Mouse (Mus musculus) thymus, postnatal 0 days (tissue): ENCODE results near the gene Tecpr2. TPM values are rescaled to one million over a fixed set of nuclear protein-coding genes. Genes with fewer than 3 reads are reported as not detected.
"Not testable (repeated sequence)": the region's sequence is repeated elsewhere in the genome, so short reads cannot be mapped to it uniquely, and the experiment has no call there.

Experiments
- DNase-seq: peaks from one replicate; pipeline ENCODE4 v3.0.0-alpha.2; 2015; ENCODE audit warnings: low spot score
- polyA plus RNA-seq: library from polyadenylated mRNA; unstranded; fragments of >200 nt; fragmentation: Nextera tagmentation; extraction: Ambion mirVana; gene quantifications from 2 replicates; pipeline ENCODE4 v1.2.1, GENCODE M21; 2015

The Tecpr2 gene
- 1.6 and 1.8 TPM in 2 replicates for polyA plus RNA-seq

DNA sequence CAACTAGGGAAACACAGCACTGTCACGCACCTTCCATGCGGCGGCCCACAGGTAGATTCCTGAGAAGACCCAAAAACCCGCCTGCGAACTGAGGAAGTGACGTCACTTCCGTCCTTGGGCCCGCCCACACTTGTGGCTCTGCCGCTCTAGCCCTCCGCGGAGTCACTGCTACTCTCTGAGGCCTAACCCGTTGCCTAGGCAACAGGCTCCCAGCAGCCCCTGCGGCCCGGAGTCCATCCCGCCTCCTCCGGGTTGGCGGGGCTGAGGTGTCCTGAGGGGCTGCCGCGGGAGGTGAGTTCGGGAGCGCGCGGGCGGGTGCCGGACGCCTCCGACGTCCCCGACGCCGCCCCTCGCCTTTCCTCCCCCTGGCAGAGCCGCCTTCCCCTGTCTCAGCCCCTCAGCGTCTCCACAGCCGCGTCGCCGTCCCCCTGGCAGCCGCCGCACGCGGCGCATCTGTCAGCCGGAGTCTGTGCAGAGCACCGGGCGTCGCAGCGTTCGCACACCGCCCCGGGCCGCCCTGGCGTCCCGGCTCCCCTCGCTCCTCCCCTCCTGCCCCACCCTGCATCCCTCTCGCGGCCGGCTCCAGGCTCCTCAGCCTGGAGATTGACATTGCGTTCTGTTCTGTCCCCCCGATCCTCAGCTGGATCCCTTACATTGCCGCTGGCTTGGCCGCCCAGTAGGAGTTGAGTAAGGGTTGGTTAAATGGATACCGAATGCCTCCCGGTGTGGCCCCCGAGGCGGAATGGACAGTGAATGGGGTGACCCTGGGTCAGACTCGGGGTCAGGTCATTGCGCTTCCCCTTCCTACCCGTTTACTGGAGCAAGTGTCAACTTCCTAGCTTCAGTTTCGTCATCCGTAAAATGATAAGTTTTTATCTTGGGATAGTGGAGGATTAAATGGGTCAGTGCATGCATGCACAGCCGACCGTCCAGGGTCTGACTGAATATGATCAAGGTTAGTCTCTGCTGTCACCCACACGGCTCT is at the start of gene Tecpr2, which contains the start of gene Cinp:
TSS of gene Tecpr2 (plus strand) at position 229 of the 985 bp plus-strand sequence.
TSS of gene Cinp (minus strand) at position 110 of the 985 bp plus-strand sequence.
- peak; percentile 99 for DNase-seq

DNA sequence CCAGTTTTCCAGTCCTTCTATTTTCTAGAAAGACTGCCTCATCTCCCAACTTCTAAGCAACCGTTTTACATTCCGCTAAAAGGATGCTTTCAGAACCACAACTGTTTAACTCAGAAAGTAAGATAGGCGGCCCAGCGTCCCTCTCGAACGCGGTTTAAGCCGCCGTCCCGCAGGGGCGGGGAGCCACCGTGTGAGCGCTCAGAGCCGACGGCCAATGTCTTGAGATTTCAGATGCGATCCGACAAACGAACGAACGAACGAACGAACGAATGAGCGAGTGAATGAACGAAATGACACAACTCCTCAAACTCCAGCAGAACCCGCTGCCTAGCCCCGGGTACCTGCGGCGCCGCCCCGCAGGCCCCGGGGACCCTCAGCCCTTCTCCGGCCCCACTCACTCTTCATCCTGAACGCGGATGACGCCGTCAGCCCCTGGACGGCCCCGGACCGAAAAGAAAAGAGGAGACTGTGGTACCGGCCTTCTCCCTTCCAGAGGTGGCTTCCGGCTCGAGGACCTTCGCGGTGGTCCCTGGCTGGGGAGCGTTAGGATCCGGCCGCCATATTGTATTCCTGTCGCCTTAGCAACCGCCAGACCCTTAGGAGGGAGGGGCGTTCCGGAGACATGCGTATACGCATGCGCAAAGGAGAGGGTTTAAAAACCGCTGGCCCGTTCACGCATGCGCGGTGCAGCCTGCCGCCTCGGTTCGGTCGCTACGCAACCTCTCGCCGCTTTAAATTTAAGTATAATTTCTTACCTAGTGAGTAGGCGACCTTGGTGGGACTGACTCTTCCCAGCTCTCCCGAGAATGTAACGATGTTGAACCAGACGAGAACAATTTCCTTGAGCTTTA is 48.5 kb upstream of the Tecpr2 start, which contains the start of gene Mok:
TSS of gene Mok (minus strand) at position 592 of the 851 bp plus-strand sequence.
- DNase-seq = peak; percentile 96

DNA sequence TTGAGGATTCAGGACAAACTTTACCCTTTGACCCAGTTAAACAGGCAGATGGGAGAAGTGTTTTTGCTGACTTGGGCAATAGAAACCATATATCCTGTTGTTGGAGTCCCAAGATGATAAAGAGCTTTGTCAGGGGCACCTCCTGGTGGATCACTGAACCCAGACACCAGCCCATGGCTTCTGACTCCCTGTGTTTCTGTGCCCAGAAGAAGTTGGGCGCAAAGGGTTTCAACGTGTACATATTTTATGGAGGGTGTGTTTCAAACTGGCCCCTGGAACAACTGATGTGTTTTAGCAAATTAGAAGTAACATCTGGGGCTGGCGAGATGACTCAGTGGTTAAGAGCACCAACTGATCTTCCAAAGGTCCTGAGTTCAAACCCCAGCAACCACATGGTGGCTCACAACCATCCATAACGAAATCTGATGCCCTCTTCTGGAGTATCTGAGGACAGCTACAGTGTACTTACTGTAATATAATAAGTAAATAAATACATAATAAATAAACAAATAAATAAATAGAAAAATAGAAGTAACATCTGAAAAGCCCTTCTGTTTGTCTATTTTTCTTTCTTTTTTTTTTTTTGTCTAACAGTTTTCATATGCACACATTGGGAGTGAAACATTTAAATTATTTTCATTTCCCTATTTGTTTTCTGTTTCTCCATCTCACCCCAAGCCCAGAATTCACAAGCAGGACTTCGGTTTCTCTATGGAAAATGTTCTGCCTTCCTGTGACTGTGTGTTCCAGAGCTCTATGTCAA is 47.2 kb upstream of the Tecpr2 start:
- no peak for DNase-seq

DNA sequence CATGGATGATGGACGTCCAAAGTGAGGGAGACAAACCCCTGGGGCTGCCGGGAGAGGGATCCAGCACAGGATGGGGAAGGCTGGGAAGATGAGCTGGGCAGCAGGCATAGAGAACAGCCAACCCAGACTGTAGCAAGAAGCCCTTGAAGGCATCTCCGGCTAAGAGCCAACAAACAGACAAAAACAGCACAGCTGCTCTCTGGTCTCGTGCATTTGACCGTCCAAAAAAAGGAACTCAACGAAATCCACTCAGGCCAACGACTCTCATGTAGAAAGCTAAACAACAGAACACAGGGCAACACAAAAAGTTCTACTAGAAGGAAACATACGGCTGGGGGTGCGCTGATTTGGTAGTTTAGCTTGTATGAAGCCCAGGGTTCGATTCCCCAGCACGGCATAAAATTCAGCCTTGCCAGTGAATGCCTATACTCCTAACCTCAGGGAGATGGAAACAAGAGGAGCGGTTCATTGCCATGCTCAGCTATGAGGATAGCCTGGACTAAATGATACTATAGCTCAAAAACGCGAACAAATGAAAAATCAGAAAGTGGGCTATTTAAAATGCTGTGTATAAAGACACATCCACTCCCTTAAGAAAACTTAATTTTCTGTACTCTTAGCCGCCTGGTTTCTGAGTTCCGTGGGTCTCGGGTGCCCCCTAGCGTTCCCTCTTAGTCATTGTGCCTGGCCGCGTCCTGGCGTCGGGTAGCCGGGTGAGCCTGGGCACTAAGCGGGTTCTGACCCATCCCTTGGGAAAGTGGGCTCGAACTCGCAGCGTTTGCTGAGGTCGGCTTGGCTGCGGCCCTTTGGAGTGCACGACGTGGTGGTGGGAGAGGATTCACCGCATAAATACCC is 45.6 kb upstream of the Tecpr2 start:
- peak; percentile 86 for DNase-seq

DNA sequence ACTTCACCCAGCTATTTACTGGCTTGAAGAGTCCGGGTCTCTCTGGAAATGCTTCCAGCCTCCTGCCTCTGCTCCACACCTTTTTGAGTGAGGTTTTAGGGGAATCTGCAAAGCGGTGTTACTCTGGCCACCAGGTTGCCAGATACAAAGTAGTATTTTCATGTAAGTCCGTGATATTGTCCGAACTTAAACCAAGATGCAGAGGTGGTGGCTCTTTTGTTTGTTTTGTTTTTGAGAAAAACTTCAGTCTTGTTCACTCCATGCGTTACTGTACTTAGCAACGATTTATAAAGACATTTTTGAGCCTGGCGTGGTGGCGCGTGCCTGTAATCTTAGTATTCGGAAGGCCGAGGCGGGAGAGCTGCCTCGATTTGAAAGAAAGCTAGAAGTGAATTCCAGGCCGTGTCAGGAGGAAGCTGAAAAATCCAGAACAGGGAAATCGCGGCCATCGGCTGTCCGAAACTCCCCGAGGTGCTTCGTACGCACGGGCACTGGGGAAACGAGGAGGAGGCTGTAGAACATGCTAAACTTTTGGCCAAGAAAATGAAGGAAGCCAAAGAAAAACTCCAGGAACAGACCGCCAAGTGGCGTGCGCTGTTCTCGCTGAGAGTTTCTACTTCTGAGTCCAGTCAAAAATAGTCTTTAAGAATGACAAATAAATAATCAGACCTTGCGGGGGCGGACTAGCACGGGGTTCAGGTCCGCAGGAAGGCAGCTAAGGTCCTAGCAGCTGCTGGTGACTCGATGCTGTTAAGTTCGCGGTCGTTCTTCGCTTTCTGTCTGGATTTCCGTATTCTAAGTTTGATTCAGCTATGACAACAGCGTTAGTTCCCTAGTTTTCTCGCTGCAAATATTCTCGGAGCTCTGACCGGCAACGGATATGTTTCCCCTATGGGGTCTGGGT is 44.6 kb upstream of the Tecpr2 start:
- DNase-seq = peak; percentile 37

DNA sequence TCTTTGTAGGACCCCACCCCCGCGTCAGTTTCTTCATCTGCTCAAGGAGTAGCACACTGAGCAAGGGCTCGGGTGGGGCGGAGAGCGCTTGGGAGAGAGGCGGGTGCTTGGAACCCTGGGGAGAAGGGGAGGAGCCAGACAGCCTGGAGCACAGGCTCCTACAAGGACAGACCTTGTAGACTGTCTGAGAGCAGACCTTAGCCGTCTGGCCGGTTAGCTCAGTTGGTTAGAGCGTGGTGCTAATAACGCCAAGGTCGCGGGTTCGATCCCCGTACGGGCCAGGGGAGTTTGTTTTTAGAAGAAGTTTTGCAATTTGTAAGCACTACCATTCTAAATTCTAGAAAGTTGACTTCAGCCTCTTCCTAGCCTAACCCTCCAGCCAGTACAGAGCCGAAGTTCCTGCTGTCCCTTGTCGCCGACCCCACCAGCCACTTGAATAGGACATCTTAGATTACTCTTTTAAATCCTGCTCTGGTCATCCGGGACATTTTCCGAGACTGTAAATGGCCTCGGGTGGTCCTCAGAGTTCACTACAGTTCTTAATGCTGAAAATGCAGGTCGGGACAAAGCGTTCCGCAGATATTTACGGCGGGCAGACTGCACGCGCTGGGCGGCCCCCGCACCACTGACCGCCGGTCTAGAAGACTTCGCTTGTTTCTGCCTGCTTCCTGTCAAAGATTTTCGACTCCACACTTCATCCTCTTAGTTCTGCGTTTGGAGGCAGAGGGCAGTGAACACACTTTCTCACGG is 43.8 kb upstream of the Tecpr2 start:
- DNase-seq = peak; percentile 67

DNA sequence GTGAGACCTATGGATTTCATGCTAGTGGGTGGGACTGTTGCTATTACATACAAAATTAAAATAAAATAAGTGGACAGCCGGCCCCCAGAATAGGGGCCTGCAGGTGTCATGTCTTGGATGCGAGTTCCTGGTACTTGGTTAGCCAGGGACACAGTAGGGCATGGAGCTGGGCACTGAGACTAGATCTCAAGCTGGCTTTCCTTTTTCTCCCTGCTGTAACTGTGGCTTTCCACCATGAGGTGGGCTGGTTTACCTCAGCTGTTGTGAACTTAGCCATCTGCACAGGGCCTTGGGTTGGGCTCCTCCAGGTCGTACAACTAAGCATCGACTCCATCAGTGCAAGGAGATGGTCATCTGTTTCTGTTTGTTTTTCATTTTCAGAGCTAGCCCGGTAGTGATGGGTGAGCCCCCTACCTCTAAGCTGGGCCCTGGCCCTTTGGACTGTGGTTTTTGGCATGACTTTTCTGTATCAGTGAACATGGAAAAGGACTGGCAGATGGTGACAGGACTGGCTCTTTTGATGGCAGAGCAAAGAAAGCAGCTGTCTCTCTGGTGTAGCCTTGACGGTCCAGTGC is 42.8 kb upstream of the Tecpr2 start:
- DNase-seq = no peak

DNA sequence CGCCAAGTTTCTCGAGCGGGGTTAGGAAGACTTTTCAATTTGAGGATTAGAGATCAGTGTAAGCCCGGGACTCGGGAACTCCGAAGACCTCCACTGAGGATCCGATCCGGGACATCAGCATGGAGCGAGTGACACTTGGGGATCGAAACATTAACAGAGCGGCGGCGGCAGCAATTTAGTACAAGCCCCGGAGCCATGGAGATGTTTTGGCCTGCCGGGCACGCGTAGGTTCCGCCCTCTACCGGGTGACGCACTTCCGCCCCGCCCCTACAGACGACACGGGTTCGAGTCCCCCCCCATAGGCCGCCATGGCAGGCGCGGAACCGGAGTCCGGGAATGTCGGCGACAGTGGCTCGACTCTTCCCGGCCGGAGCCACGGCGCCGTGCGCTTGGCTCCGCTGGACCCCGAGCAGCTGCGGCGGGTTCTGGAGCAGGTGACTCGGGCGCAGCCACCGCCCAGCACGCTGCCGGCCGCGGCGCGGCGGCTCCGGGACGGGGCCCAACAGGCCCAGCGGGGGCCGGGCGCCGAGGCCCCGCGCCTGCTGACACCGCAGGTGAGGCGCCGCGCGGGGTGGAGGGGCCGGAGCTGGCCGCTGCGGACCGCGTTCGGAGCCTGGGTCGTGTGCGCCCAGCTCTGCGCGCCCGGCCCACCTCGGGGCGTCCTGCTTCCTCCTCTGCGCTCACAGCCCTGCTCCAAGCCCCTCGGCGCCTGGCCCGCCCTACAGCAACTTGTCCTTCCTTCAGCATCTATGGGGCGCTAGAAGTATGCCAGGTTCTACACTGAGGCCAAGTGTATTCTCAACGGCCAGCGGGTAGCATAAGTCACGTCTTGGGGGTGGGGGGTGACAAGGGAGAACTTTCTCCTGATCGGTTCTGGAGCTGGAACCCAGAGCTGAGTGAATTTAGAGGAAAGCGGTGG is 38.8 kb upstream of the Tecpr2 start, which contains the start of gene Zfp839:
TSS of gene Zfp839 (plus strand) at position 244 of the 919 bp plus-strand sequence.
- DNase-seq = peak; percentile 69

DNA sequence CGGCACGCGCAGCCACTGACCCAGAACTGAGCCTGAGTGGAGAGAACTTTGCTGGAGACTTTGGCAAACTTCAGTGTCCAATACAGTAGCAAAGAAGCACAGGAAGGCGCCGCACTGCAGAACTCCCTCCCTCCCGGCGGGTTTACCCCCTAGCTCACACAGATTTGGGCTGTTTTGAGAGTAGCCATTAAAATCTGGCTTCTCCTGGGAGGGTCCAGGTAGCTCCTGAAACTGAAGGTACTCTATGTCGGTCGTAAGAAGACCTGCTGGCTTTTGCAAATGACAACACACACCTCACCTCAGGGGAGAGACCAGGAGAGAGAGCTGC is 38.2 kb upstream of the Tecpr2 start:
- DNase-seq = peak; percentile 23

DNA sequence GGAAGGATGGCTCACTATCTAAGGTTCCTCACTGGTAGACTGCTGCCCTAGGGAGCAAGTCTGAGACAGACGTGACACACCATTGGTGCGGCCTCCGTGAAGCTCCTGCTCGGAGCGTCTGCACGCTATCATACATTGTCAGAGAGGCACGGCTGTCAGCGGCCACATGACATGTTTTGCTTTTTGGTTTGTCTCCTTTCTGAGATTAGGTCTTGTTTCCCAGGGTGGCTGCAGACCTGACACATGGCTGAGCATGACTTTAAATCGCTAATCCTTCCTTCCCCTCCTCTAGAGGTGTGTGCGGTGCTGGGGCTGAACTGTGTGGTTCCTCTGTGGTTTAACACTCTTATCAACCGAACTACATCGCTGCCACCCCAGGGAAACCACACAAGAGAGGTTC is 37.6 kb upstream of the Tecpr2 start:
- DNase-seq = peak; percentile 14

DNA sequence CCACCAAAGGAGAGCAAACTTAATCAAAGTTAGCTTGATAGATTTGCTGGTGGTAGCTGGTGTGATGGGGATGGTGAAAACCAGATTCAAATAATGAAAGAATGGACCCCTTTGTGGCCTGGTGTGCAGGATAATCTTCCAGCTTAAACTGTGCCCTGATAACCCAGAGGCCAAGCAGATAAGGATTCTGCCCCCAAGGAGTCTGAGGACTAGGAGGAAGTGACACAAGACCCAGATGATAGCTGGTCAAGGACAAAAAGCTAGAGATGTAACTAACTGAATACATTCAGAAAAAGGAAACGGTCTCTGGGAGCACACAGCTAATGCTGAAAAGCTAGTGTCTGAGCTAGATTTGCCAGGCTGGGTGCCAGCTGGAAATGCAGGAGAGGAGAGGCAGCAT is 37.1 kb upstream of the Tecpr2 start:
- DNase-seq = no peak

DNA sequence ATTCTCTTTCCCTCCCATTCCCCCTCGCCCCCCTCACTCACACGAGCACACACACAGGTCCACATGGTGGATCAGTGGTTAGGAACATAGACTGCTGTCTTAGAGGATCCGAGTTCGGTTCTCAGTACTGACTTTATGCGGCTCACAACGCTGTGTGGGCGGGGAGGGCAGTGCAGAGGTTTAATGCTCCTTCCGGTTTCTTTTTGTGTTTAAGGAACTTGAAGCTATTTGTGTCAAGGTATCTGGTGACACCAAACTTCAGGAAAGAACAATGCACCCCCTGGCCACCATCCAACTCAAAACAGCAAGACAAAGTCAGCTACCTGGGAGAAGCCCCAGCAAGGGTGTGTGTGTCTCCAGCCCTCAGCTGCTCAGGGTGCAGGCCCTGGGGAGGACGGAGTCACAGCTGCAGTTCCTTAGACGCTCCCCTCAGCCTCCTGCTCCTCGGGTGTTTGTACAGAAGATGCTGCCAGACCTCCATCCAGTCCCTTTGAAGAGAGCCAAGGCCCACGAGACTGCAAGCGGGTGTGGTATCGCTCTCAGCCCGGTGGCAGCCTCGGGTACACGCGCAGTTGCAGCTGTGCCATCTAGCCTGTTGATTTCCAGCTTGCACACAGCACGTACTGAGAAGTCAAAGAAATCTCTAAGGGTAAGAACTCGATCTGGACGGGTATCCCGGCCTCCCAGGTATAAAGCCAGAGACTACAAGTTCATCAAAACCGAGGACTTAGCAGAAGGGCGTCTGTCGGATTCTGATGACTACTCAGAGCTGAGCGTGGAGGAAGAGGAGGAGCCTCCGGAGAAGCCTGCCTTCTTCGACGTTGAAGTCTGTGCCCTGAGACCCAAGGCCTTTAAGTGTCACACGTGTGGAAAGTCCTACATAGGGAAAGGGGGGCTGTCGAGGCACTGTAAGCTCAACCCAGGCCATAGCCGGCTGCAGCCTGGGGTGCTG is 34.0 kb upstream of the Tecpr2 start:
- no peak for DNase-seq

DNA sequence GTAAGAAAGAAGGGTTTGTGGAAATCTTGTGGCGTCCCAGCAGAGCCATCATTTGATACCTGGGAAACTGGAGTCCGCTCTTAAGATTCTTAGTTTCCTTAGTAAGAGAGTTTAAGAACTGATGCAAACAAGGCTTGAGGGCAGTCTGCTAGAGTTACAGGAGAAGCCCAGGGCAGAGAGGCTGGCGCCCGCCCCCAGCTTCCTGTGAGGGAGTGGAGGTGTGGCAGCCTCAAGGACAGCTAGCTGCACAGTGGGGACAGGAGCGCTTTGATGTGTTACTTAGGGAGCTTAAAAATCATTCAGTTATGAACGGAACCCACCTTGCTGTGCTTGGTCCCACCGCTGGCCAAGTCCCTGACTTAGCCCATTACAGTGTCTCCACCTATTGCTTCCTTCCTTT is 31.9 kb upstream of the Tecpr2 start:
- DNase-seq = peak; percentile 50

DNA sequence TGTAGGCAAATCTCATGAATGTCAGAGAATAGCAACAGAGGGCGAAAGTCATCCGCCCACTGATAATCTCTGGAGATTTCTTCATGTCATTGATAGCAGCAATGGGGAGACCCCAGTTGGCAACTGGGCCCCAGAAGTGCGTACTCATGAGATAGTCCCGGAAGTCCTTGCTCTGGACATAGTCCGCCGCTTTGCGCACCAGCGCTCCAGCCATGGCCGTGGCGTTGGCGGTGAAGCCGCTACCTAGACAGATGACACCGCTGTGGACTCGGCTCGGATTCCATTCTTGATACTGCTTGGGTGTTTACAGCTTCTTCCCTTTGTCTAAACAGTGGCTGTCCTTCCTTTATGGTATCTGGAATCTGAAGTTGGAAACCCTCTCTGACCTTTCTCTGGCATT is 30.4 kb upstream of the Tecpr2 start:
- DNase-seq = not testable (repeated sequence)

DNA sequence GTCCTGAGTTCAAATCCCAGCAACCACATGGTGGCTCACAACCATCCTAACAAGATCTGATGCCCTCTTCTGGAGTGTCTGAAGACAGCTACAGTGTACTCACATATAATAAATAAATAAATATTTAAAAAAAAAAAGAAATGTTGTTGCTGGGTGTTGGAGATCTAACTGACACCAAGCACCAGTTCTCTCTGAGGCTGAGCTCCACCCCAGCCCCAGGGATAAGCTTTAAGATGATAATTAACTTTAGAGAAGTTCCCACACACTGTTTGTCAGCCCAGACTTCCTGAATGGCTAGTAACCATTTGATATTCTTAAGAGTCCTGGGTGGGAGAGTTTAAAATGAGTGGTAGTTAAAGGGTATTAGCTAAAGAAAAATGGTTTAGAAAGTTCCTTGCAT is 28.8 kb upstream of the Tecpr2 start:
- DNase-seq = no peak

DNA sequence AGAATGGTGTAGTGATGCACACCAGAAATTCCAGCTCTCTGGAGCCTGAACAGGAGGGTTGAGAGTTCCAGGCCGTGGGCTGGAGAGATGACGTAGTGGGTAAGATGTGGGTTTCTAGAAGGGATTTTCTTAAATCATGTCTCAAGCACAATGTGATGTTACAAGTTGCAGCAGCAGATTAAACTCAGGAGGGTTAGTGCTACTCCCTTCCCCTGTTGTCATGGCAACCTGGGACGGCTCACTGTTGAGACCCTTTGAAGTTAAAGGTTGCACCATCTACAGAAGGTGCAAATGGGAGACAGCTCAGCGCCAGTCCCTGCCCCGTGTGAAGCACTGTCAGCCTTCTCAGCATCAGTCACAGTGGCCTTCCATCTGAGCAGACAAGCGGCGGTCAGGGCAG is 27.8 kb upstream of the Tecpr2 start:
- peak; percentile 56 for DNase-seq
